Mouse (Mus musculus) cerebellum, adult 18-20 months (tissue): ENCODE measurements around the gene Chrm3.
A peak's percentile ranks its signal among the peaks of the same experiment; 100 is the strongest.
"Not testable (repeated sequence)": the region's sequence is repeated elsewhere in the genome, so short reads cannot be mapped to it uniquely, and the experiment has no call there.

Experiments
- DNase-seq, 2 experiments: peaks; one replicate each; pipeline ENCODE4 v3.0.0; 2021

Gene Chrm3

GRCm38 (mm10) chr13:10360777-10361176 is at the start of gene Chrm3:
Chrm3 (minus strand) TSS chr13:10360847.
- DNase-seq = peak; percentile 7 to 31

GRCm38 (mm10) chr13:10394364-10394763 is 33.7 kb upstream of the Chrm3 start:
- DNase-seq = no peak

GRCm38 (mm10) chr13:10375487-10375886 is 14.8 kb upstream of the Chrm3 start:
- not testable (repeated sequence) for DNase-seq

GRCm38 (mm10) chr13:10360199-10360694 is 400 bp downstream of the Chrm3 start:
- peak in 1 of 2 experiments; percentile 14 for DNase-seq

- no peak for DNase-seq
These were observed 990 bp downstream of the Chrm3 start for GRCm38 (mm10) chr13:10359516-10360198.

GRCm38 (mm10) chr13:10355796-10356195 is 4.9 kb downstream of the Chrm3 start:
- DNase-seq = no peak

- DNase-seq = no peak
These were observed 5.6 kb downstream of the Chrm3 start for GRCm38 (mm10) chr13:10354885-10355575.

GRCm38 (mm10) chr13:10352141-10352540 is 8.5 kb downstream of the Chrm3 start:
- DNase-seq = no peak

- DNase-seq = no peak
These were observed 16.3 kb downstream of the Chrm3 start for GRCm38 (mm10) chr13:10344362-10344761.

- no peak for DNase-seq
These were observed 25.1 kb downstream of the Chrm3 start for GRCm38 (mm10) chr13:10335558-10335957.

GRCm38 (mm10) chr13:10332762-10333161 is 27.9 kb downstream of the Chrm3 start:
- no peak for DNase-seq

GRCm38 (mm10) chr13:10309811-10310210 is 50.8 kb downstream of the Chrm3 start:
- DNase-seq = no peak

- DNase-seq = no peak
These were observed 65.5 kb downstream of the Chrm3 start for GRCm38 (mm10) chr13:10295160-10295559.

- no peak for DNase-seq
These were observed 76.3 kb downstream of the Chrm3 start for GRCm38 (mm10) chr13:10284331-10284730.

- DNase-seq = no peak
These were observed 85.7 kb downstream of the Chrm3 start for GRCm38 (mm10) chr13:10274907-10275306.

GRCm38 (mm10) chr13:10263784-10264183 is 96.9 kb downstream of the Chrm3 start:
- no peak for DNase-seq

GRCm38 (mm10) chr13:10253049-10253448 is 107.6 kb downstream of the Chrm3 start:
- no peak for DNase-seq

- no peak for DNase-seq
These were observed 109.0 kb downstream of the Chrm3 start for GRCm38 (mm10) chr13:10251499-10252179.

GRCm38 (mm10) chr13:10244243-10244998 is 116.2 kb downstream of the Chrm3 start:
- no peak for DNase-seq

- no peak for DNase-seq
These were observed 120.4 kb downstream of the Chrm3 start for GRCm38 (mm10) chr13:10240238-10240637.

- no peak for DNase-seq
These were observed 120.8 kb downstream of the Chrm3 start for GRCm38 (mm10) chr13:10239825-10240224.

GRCm38 (mm10) chr13:10237616-10238015 is 123.0 kb downstream of the Chrm3 start:
- DNase-seq = no peak

GRCm38 (mm10) chr13:10236279-10236678 is 124.4 kb downstream of the Chrm3 start:
- DNase-seq = no peak
